Mouse (Mus musculus) v-Abl transformed pro-B cells (cell line): ENCODE measurements around the gene Sik2.

Experiments
- in situ Hi-C, 2 experiments: fragments of 400-800 bp; cut with MboI; formaldehyde crosslinking; loops; one replicate each; pipeline ENCODE4 v1.15.1; 2025; ENCODE audit not compliant: unreplicated experiment in 2 of 2

Sik2 gene

DNA sequence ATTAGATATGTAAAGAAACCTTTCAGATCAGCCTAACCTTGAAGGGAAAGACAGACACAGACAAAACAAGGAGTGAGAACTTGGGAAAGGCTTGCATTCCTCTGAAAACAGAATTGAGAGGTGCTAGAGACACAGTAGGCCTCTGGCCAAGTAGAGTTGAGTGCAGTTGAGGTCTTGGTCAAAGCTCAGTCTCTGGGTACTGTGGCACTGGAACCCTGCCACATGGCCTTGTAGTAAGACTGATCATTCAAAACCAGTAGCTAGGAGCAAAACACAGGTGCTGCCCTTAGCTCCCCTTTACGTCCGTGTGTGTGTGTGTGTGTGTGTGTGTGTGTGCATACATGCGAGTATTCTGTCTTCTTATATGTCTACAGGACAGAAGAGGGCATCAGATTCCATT, 132.6 kb downstream of the Sik2 start:
- in situ Hi-C loops: no loop called here

DNA sequence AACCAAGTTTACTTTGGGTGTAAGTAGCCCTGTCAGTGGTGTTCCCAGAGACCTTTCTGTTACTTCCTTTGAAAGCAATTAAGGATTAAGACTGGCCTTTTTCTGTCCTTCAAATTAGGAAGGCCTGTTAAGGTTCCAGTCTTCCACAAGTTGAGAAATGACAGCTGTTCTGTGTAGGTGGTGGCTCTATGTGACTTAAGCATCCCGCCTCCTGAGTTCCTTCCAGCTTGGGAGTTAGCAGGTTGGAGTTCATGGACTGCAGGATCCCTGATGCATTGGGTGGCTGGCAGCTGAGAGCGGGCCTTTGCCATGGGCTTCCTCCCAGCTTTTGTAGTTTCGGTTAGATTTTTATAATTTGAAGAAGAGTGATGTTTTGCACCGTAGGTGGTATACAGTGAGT, 133.4 kb downstream of the Sik2 start:
- in situ Hi-C loops: no loop called here

DNA sequence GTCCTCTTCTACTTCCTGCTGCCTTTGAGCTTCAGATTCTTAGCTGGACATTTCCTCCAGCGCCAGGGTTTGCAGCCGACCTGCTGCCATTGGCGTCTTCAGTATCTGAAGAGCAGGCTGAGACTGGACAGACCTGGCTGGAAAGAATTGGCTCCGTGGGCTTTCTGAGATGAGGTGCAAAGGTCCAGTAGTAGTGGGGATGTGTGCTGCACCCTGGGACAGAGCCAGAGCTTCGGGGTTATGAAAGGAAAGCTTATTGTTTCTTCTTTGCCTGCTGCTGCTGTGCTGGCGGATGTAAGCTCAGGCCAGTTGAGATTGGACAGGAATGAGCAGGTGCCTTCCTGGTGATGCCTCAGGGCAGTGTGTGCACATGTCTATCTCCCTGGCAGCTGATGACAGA, 134.8 kb downstream of the Sik2 start:
- in situ Hi-C loops: no loop called here

DNA sequence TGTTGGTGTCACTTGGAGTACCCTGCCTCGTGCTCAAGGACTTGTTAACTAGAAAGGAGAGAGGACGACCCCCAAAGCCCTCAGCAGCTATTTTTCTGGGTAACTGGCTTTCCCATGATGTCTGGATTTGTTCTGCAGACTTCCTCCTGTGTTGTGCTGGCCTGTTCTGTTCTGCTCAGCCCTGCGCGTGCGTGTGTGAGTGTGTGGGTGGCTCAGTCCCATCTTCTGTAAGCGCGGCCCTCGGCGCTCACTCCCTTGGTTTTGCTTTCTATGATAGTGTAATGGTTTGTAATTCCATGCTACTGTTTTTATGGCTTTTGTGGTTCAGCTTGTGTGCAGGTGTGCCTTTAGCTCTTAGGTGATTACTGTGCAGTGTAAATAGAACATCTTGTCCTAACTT, 135.7 kb downstream of the Sik2 start:
- in situ Hi-C loops: no loop called here

DNA sequence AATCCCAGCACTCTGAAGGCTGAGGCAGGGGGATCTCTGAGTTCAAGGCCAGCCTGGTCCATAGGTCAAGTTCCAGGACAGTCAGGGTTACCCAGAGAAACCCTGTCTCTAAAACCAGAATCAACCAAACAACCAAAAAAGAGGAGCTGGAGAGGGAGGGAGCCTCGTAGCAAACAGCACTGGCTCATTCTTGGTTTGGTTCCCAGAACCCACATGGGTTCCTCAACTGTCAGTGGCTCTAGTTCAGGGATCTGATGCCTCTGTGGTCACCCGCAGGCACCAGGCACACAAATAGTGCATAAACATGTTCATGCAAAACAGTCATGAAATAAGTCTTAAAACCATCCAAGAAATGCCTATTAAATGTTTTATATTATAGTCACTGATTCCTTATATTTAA, 140.7 kb downstream of the Sik2 start:
- in situ Hi-C loops: no loop called here

DNA sequence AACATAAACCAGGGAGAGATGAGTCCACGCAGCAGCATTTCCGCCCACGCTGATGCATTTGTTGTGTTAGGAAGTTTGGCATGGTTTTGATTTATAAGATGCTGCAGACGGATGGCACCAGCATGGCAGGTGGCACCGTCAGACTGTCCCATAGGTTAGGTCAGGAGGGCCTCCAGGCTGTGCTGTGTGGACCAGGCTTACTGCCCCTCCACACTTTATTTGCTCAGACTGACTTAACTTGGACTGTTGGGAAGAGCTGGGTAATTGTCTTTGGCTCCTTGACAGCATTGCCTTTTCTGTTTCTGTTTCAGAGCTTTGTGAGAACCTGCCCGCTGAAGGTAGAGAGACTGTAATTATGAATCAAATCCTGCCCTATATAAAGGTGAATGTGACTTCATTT, 141.9 kb downstream of the Sik2 start:
- in situ Hi-C loops: no loop called here

DNA sequence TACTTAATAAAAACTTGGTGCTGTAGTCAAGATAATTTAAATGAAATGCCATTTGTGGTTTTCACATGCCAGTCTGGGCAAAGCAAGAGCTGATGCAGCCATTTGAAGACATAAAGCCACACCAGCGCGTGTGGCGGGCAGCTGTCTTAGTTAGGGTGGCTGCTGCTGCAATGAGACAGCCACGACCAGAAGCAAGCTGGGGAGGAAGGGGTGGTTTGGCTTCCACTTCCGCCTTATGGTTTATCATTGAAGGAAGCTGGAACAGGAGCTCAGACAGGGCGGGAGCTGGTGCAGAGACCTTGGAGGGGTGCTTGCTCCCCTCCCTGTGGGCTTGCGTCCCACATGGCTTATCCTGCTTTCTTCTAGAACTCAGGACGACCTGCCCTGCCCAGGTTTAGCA, 143.1 kb downstream of the Sik2 start:
- in situ Hi-C loops: no loop called here

DNA sequence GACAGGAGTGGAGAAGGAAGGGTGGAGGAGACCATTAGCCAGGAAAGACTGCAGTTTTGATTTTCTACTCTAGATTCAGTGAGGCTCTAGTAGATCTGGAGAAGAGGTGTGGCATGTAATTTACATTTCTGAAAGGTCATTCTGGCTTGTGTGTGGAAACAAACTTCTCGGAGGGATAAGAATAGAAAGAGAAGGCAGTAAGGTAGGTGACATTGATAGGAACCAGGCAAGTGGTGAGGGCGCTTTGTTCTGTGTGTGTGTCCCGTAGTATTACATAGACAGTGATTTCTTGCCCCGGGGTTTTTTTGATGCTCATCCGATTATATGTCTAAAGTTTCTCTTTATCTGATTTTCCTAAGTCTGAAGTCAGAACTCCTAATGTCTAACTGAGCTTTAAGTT, 144.0 kb downstream of the Sik2 start:
- in situ Hi-C loops: no loop called here

DNA sequence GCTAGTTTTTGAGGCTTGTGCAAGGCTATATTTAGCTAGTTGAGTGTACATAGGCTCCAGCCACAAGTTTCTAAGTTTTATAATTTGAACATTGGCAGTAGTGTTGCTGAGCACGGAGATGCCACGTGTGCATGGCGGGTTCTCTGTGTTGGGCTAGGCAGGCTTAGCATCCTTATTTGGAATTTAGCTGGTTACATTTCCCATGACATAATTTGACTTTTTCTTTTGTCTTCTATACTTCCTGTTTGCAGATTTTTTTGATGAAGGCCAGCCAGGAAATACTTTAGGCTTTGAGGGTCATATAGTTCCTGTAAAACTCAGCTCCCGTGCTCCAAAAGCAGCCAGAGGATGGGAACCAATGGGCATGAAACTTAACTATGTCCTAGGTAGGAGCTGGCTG, 145.0 kb downstream of the Sik2 start:
- in situ Hi-C loops: no loop called here

DNA sequence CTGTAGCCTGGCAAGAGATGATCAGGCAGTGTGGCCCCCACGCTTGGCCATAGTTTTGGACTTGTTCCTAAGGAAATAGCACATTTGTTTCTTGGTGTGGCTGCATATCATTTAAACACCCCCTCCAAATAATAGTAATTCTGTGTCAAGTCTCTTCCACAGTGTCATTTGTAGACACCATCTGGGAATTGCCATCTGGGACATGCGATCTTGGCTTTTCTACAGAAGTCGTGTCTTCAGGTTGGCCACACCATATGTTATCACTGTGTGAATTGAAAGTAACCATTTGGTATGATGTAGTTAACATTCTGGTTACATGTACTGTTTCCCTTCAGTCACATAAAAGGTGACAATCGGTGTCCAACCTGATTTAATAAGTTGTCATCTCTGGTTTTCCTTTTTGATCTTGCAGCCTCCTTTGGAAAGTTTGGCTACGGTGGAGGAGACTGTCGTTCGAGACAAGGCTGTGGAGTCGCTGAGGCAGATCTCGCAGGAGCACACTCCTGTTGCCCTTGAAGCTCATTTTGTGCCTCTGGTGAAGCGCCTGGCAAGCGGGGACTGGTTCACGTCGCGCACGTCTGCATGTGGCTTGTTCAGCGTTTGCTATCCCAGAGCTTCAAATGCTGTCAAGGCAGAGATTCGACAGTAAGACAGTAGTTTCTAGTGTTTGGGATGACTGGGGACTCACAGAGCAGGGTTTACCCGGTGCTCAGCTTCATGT, 147.6 kb downstream of the Sik2 start:
- in situ Hi-C loops: no loop called here

DNA sequence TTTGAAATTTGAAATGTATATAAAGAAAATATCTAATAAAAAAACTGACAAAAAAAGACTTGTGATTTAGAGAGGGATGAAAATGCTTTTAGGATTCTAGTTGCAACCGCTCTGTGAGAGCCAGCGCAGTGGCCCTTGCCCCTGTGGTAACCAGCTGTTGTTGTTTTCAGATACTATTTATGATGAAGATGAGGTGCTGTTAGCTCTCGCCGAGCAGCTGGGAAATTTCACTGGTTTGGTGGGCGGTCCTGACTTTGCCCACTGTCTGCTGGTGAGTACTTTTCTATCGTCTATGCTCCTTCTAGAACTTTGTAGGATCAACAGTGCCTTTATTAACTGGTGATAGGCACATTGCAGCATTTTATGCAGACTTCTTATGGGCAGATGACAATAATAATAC, 150.2 kb downstream of the Sik2 start:
- in situ Hi-C loops: no loop called here

DNA sequence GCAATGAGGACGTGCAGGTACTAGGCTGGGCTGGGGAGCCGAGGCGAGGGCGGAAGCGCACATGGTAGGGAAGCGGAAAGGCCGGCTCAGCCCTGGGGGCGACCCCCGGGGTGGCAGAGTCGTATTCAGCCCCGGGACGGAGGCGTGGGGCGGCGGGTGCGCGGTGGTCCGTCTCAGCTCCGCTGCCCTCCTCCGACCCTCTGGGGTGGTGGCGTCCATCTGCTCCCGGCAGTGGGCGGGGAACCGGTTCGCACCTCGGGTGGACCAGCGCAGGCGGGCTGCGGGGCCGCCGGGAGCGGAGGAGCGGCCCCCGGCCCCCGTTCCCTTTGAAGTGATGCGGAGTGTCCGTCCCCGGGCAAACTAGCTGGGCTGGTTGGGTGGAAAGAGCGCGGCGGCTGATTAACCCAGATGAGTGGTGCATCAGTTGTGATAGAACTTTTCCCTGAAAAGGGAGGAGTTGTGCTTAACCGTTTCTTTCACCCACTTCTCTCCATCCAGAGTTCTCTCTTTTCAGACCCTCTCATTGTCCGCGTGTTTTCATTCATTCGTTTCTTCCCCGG, 151.7 kb downstream of the Sik2 start:
- in situ Hi-C loops: no loop called here

DNA sequence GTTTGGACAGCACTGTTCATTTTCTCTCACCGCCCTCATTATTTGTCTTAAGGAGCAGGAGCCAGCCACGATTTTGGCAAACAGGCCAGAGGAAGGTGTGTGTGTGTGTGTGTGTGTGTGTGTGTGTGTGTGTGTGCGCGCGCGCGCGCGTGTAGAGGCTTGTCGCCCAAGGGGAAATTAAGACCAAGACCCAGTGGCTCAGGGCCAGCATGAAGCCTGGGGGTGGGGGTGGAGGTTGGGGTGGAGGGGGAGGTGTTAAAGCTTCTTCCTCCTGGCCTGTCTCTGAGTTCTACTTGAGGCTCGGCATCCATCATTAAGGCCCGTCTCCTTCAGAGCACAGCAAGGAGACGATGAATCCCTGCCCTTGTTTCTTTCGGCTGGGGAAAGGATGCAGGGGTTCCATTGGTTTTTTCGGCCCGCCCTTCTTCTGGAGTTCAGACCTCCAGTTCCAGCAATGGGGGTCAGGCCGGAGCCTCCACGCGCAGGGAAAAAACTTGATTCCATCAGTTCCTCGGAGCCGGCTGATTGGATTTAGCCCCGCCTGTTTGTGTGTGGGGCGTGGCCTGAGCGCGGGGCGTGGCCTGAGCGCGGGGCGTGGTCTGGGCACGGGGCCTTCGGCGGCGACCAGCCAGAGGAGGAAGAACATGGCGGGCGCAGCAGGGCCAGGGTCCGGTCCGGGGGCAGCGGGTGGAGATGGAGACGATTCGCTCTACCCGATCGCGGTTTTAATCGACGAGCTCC, 152.4 kb downstream of the Sik2 start:
- in situ Hi-C loops: no loop called here

DNA sequence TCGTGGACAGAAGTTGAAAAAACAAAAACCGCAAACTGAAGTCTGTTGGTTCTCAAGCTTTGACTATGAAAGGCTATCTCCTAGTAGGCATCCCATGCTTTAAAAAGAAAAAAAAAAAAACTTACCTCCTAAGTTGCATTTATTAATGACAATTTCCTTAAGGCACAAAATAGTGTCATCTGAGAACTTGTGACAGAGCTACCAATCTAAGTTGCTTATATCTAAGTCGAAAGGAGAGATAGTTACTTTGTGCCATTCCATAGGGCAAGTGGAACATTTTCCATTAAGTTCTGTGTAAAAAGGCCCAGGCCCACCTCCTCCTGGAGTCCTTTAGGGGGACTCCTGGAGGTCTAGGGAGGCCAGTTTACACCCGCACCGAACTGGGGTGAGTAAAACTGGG, 153.1 kb downstream of the Sik2 start:
- in situ Hi-C loops: no loop called here

DNA sequence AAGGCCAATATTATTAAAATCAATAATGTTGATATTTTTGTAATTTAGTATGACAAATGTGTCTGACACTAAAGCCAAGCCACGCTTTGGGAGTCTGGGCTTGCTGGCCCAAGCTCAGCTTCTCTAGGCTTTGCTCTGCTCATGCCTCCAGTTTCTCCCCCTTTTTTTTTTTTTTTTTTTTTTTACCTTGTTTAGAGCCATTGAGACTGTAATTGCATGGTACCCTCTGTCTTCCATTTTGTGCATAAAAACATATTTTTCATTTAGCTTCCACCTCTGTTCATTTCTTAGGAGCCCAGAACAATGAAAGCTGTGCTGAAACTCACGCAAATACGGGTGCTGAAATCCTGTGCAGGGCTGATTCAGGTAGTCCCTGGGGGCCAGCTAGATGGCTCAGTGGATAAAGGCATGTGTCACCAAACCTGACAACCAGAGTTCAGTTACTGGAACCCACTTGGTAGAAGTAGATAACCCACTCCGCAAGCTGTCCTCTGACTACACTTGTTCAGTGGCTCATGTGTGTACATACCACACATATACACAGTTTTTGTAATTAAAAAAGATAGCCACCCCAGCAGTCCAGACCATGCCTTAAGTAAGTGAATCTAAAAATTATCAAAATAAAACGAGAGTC, 153.6 kb downstream of the Sik2 start:
- in situ Hi-C loops: no loop called here

DNA sequence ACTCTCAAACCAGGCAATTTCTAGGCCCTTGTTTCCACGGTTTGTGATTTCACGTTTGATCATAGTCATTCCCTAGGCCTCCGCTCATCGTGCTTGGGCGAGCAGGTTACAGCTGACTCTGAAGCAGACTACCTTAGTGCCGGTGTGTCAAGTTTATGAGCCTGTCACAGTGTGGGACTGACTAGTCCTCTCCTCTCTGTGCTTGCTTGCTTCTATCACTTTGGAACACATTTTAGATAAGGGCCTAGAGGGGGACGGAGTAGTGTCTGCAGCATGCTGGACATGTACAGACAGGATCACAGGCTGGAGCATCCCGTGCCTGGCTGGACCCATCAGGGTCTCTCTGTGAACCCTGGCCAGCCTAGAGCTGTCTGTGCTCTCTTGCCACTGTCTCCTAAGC, 154.5 kb downstream of the Sik2 start:
- in situ Hi-C loops: loop anchor here (5.0 kb wide), 3 partner anchors 52 to 158 kb away; partner anchors contain the start of gene Sik2 (in 1 of the 2)

DNA sequence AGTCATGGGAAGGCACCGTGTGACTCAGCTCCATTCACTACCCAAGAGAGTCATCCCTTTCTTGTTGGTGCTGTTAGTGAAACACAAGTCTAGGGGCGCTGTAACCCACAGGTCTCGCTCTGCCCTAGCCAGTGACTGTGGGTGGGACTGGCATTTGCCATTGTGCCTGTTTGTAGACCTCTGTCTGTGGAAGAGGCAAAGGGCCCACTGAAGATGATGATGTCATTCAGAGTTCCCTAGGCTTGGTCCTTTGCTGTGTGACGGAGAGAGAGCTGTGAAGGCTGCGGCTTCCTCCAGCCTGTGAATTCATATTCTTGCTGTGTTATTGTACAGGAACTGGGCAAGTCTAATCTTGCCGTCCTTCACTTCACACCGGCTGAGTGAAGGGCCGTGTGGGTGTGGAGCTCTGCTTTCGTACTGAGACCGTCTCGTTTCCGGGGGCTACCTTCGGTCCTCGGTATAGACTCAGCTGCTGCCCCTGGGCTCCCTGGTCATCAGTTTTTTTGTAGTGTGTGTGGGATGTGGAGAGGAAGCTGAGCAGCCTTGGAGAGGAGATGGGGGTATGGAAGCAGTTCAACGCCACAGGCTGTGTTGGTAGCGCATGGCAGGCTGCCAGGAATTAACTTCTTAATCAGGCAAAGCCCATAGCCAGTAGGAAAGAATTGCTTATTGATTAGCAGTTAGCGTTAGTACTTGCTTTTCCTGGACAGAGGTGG, 156.1 kb downstream of the Sik2 start:
- in situ Hi-C loops: loop anchor here (5.0 kb wide), 3 partner anchors 50 to 160 kb away; partner anchors contain the start of gene Sik2 (in 1 of the 2)

DNA sequence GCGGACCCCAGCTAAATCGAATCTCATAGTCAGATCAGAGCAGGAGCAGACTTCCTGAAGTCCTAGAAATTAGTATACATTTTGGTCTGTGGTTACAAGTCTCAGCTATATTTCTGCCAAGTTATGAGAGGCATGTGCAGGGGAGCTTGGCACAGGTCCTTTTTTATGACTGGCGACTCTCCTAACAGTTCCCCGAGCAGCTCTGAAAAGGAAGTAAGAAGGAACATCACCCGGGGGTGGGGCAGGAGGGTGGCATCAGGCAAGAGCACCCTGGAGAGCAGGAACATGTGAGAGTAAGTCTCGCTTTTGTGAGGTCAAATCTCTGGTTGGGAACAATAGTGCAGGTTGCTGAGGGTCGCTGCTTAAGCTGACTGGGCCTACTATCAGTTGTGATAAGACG, 158.2 kb downstream of the Sik2 start:
- in situ Hi-C loops: loop anchor here (5.0 kb wide), 3 partner anchors 48 to 162 kb away; partner anchors contain the start of gene Sik2 (in 1 of the 2)

DNA sequence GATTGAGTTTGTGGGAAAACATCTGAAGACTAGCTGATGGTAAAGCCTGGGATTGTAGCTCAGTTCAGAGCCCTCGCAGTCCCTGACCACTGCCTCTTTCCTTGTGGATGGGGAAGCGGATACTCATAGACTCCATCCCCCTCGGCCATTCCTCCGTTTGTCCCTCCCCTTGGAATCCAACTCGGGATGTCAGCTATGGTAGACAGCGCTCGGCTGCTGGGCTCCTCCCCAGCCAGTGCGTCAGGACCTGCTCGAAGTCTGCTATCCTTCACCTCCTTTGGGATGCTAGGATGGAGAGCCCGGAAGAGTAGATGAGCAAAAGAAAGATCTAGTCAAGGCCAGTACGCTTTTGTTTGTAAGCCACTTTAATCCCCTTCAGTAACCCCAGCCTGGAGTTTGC, 158.6 kb downstream of the Sik2 start:
- in situ Hi-C loops: loop anchor here (5.0 kb wide), 3 partner anchors 48 to 162 kb away; partner anchors contain the start of gene Sik2 (in 1 of the 2)

DNA sequence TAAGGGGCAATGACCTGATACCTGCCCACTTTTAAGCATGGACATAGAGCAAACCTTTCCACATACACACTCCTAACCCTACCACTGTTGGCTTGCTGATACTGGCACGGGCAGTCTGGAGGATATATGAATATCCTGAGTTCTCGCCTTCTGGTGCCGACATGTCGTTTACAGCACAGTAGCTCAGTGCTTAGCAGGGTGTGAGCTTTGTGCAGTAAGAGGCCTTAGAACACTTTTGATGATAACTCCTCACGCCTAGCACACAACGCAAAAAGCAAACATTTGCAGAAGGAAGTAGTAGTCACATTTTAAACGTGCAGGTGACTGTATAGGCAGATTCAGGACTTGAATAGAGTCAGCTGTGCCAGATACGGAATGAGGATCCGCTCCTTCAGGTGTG, 159.1 kb downstream of the Sik2 start:
- in situ Hi-C loops: loop anchor here (5.0 to 10.0 kb wide), 4 partner anchors 47 to 305 kb away; partner anchors contain the start of gene Sik2 (in 1 of the 2)
